Mouse (Mus musculus) natural killer cell, adult 2 months (primary cell): Measurements from ENCODE around the gene Pcdh9.

Source experiments
- DNase-seq, 2 experiments: peaks; one replicate each; pipeline ENCODE4 v3.0.0; 2022; ENCODE audit warnings: low spot score in 2 of 2

Gene Pcdh9

GRCm38 (mm10) chr14:93553771-93554170, 336.7 kb downstream of the Pcdh9 start:
- DNase-seq = no peak

GRCm38 (mm10) chr14:93545575-93545974, 344.9 kb downstream of the Pcdh9 start:
- DNase-seq = no peak

GRCm38 (mm10) chr14:93543970-93544627, 346.4 kb downstream of the Pcdh9 start:
- no peak for DNase-seq

- DNase-seq = no peak
These were observed 346.9 kb downstream of the Pcdh9 start for GRCm38 (mm10) chr14:93543561-93543960.

GRCm38 (mm10) chr14:93534928-93535327, 355.6 kb downstream of the Pcdh9 start:
- no peak for DNase-seq

- no peak for DNase-seq
These were observed 367.0 kb downstream of the Pcdh9 start for GRCm38 (mm10) chr14:93523430-93523829.

GRCm38 (mm10) chr14:93520166-93520565, 370.3 kb downstream of the Pcdh9 start:
- DNase-seq = no peak

GRCm38 (mm10) chr14:93516679-93517078, 373.8 kb downstream of the Pcdh9 start:
- DNase-seq = no peak

- DNase-seq = no peak
These were observed 384.4 kb downstream of the Pcdh9 start for GRCm38 (mm10) chr14:93506107-93506506.

GRCm38 (mm10) chr14:93498813-93499690, 391.4 kb downstream of the Pcdh9 start:
- DNase-seq = no peak

GRCm38 (mm10) chr14:93474991-93475390, 415.5 kb downstream of the Pcdh9 start:
- DNase-seq = no peak

- no peak for DNase-seq
These were observed 418.0 kb downstream of the Pcdh9 start for GRCm38 (mm10) chr14:93472494-93472893.

GRCm38 (mm10) chr14:93463360-93463892, 427.1 kb downstream of the Pcdh9 start:
- DNase-seq = no peak

GRCm38 (mm10) chr14:93450930-93451665, 439.4 kb downstream of the Pcdh9 start:
- no peak for DNase-seq

GRCm38 (mm10) chr14:93441852-93442251, 448.6 kb downstream of the Pcdh9 start:
- no peak for DNase-seq

GRCm38 (mm10) chr14:93437226-93437625, 453.3 kb downstream of the Pcdh9 start:
- no peak for DNase-seq

GRCm38 (mm10) chr14:93416752-93417151, 473.7 kb downstream of the Pcdh9 start:
- DNase-seq = no peak

- no peak for DNase-seq
These were observed 475.0 kb downstream of the Pcdh9 start for GRCm38 (mm10) chr14:93415496-93415895.

- DNase-seq = no peak
These were observed 481.2 kb downstream of the Pcdh9 start for GRCm38 (mm10) chr14:93409314-93409713.

GRCm38 (mm10) chr14:93407747-93408146, 482.7 kb downstream of the Pcdh9 start:
- DNase-seq = no peak

- DNase-seq = no peak
These were observed 505.4 kb downstream of the Pcdh9 start for GRCm38 (mm10) chr14:93385090-93385489.

GRCm38 (mm10) chr14:93381163-93381562, 509.3 kb downstream of the Pcdh9 start:
- no peak for DNase-seq
